Mouse (Mus musculus) monocyte, adult 2 months (primary cell): Measurements from ENCODE around the gene Tbc1d30.

Experiments used
- DNase-seq, 2 experiments: peaks; one replicate each; pipeline ENCODE4 v3.0.0; 2022; ENCODE audit warnings: low spot score in 2 of 2, low read depth in 1 of 2

The Tbc1d30 gene

GRCm38 (mm10) chr10:121315321-121316283, 35.5 kb downstream of the Tbc1d30 start:
- no peak for DNase-seq

GRCm38 (mm10) chr10:121314186-121314585, 36.9 kb downstream of the Tbc1d30 start:
- DNase-seq = no peak

- no peak for DNase-seq
Observed at GRCm38 (mm10) chr10:121313049-121313448, 38.0 kb downstream of the Tbc1d30 start.

GRCm38 (mm10) chr10:121310511-121311221, 40.4 kb downstream of the Tbc1d30 start:
- DNase-seq = no peak

GRCm38 (mm10) chr10:121309801-121310510, 41.1 kb downstream of the Tbc1d30 start:
- DNase-seq = no peak

- DNase-seq = no peak
Observed at GRCm38 (mm10) chr10:121309123-121309655, 41.9 kb downstream of the Tbc1d30 start.

- DNase-seq = no peak
Observed at GRCm38 (mm10) chr10:121305441-121305840, 45.6 kb downstream of the Tbc1d30 start.

GRCm38 (mm10) chr10:121303559-121303958, 47.5 kb downstream of the Tbc1d30 start:
- DNase-seq = no peak

GRCm38 (mm10) chr10:121301868-121302267, 49.2 kb downstream of the Tbc1d30 start:
- DNase-seq = no peak

- no peak for DNase-seq
Observed at GRCm38 (mm10) chr10:121300659-121301058, 50.4 kb downstream of the Tbc1d30 start.

GRCm38 (mm10) chr10:121297054-121297701, 53.9 kb downstream of the Tbc1d30 start:
- DNase-seq = no peak

GRCm38 (mm10) chr10:121294471-121294870, 56.6 kb downstream of the Tbc1d30 start:
- DNase-seq = no peak

GRCm38 (mm10) chr10:121293829-121294228, 57.2 kb downstream of the Tbc1d30 start:
- DNase-seq = no peak

- DNase-seq = no peak
Observed at GRCm38 (mm10) chr10:121291272-121291917, 59.7 kb downstream of the Tbc1d30 start.

GRCm38 (mm10) chr10:121290682-121291078, 60.4 kb downstream of the Tbc1d30 start:
- DNase-seq = no peak

- no peak for DNase-seq
Observed at GRCm38 (mm10) chr10:121289970-121290681, 61.0 kb downstream of the Tbc1d30 start.

GRCm38 (mm10) chr10:121282926-121283325, 68.2 kb downstream of the Tbc1d30 start:
- no peak for DNase-seq

- DNase-seq = no peak
Observed at GRCm38 (mm10) chr10:121282436-121282835, 68.6 kb downstream of the Tbc1d30 start.

GRCm38 (mm10) chr10:121280943-121281342, 70.1 kb downstream of the Tbc1d30 start:
- DNase-seq = no peak
